Mouse (Mus musculus) effector memory CD4-positive, alpha-beta T cell, adult 5 months (primary cell): ENCODE results near the gene Asb10. TPM values are rescaled to one million over a fixed set of nuclear protein-coding genes. Genes with fewer than 3 reads are reported as not detected.

ENCODE experiments used
- polyA plus RNA-seq: library from polyadenylated mRNA; unstranded; fragments of 100-300 nt; shearing (Covaris generic); gene quantifications from one replicate; pipeline ENCODE4 v1.2.1, GENCODE M21; 2017

The Asb10 gene
- polyA plus RNA-seq: not detected

GRCm38 (mm10) chr5:24540387-24541143, at the start of gene Asb10:
Gene Asb10, minus strand, starts transcription at chr5:24540978.

DNA sequence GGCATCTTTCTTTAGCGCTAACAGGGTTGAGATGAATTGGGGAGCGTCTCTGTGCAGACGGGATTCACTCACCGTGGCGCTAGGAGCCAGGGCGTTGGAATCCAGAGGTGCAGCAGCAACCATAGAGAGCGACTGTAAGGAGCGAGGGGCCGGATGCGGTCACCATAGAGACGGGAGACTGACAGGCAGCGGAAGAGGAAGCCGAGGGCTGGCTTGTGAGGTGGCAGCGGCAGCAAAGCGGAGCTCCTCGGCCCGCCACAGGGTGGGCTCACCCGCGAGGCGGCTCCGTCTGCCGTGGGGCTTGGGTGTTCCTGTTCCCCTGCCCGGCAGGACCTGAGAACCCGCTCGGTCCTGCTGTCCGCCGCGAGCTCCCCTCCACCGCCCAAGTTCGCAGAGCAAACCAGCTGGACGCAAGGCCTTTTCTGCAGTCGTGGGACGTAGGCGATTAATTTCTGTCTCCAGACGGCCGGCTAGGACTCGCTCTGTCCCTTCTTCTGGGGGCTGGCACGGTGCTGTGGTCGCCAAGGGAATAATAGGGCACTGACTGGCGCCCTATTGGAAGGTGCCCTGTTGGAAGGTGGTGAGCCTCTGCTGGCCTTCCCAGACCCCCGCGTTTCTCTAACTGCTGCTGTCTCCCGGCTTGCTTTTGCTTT, 45.9 kb upstream of the Asb10 start, which contains the start of gene Chpf2:
Gene Chpf2, plus strand, starts transcription at position 195 of the 653 bp plus-strand sequence.

GRCm38 (mm10) chr5:24577183-24577929, 36.6 kb upstream of the Asb10 start, which contains the start of gene Abcf2:
Gene Abcf2, minus strand, starts transcription at chr5:24577467.

DNA sequence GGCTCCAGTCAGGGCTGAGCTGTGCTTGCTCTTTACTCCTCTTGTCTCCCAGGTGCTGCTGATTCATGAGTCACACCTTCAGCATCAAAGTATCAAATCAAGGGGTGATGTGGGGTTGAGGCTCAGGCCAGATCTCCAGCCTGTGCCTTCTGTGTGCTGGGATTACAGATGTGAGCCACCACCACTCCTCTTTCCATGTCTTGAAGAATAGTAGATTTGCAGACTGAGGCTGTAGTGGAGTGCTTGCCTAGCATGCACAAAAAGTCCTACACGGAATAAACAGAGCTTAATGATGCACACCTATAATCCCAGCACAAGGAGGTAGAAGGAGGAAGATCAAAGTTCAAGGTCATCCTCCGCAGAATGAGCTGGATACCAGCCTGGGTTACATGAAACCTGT, 15.9 kb upstream of the Asb10 start, which contains the start of gene 4931409K22Rik:
Gene 4931409K22Rik, minus strand, starts transcription at position 101 of the 400 bp plus-strand sequence.

DNA sequence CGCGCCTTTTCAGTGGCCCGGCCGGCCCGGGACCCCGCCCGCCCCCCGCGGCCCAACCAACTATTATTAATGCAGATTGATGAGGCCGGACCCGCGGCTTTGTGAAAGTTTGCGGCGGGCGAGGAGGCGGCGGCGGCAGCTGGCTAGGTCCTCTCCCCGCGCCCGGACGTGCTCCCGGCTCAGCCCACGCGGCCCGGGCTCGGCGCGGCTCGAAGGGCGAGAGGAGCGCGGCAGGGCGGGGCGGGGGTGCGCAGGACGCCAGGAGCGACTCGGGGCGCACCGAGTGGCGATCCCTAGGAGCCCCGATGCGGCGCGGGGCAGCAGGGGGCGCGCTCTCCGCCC, 13.9 kb downstream of the Asb10 start, which contains the start of gene Gbx1:
Gene Gbx1, minus strand, starts transcription at position 314 of the 342 bp plus-strand sequence.

Other genes with a start within 250 kb of the Asb10 start
- 1.1 TPM for gene Kcnh2, start 189.4 kb downstream of the Asb10 start, polyA plus RNA-seq
- not detected for gene Nos3, start 176.2 kb downstream of the Asb10 start, polyA plus RNA-seq
- gene Atg9b, start 148.8 kb downstream of the Asb10 start, polyA plus RNA-seq: 0.21 TPM
- 12.3 TPM for gene Abcb8, start 147.3 kb downstream of the Asb10 start, polyA plus RNA-seq
- not detected for gene Asic3, start 127.6 kb downstream of the Asb10 start, polyA plus RNA-seq
- 63.6 TPM for gene Cdk5, start 117.4 kb downstream of the Asb10 start, polyA plus RNA-seq
- gene Slc4a2, start 117.1 kb downstream of the Asb10 start, polyA plus RNA-seq: 25.1 TPM
- gene Fastk, start 95.7 kb downstream of the Asb10 start, polyA plus RNA-seq: 95.0 TPM
- 46.2 TPM for gene Tmub1, start 93.1 kb downstream of the Asb10 start, polyA plus RNA-seq
- 83.2 TPM for gene Agap3, start 88.8 kb downstream of the Asb10 start, polyA plus RNA-seq
- not detected for gene Gbx1, start 13.8 kb downstream of the Asb10 start, polyA plus RNA-seq
- gene 4931409K22Rik, start 15.8 kb upstream of the Asb10 start, polyA plus RNA-seq: not detected
- gene Abcf2, start 36.5 kb upstream of the Asb10 start, polyA plus RNA-seq: 68.3 TPM
- gene Chpf2, start 45.8 kb upstream of the Asb10 start, polyA plus RNA-seq: 28.0 TPM
- 0.70 TPM for gene Smarcd3, start 83.4 kb upstream of the Asb10 start, polyA plus RNA-seq
- 97.1 TPM for gene Nub1, start 144.6 kb upstream of the Asb10 start, polyA plus RNA-seq
- gene Wdr86, start 189.7 kb upstream of the Asb10 start, polyA plus RNA-seq: not detected
- not detected for gene Crygn, start 217.0 kb upstream of the Asb10 start, polyA plus RNA-seq